Mouse (Mus musculus) left cerebral cortex, postnatal 36 days (tissue): ENCODE measurements around the gene Cckbr. TPM values are rescaled to one million over a fixed set of nuclear protein-coding genes. Genes with fewer than 3 reads are reported as not detected.
"Not testable (repeated sequence)": the region's sequence is repeated elsewhere in the genome, so short reads cannot be mapped to it uniquely, and the experiment has no call there.

Experiments used
- DNase-seq, 2 experiments: peaks; one replicate each; pipeline ENCODE4 v3.0.0; 2021 to 2022; ENCODE audit warnings: low spot score in 2 of 2, mixed read lengths in 1 of 2
- intact Hi-C: fragments of 180-260 bp; cut with DNase I; formaldehyde crosslinking; loops from one replicate; pipeline ENCODE4 v1.15.1; 2025
- total RNA-seq, 2 experiments: library from RNA; stranded (reverse); gene quantifications; 2 replicates each; pipeline ENCODE4 v1.2.3; 2021

Gene Cckbr
- total RNA-seq, 2 experiments from 2014 or later = 63.2 to 64.3 TPM

DNA sequence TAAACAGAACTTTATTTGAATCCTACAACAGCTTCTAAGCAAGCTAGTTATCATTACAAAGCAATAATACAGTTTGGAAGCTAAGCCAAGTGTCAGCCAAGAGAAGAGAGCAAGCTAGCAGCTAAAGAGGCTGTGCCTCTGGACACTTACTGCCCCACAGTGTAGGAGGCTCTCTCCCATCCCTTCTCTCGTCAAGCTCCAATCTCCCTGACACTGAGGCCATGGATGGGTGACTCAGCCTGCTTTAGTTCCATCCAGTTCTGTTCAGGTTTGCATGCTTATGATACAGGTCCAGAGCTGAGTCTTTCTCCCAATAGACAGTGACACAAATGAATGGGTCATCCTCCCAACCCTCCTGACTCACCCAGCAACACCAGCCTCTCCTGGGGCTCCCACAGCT, 6.5 kb downstream of the Cckbr start:
- DNase-seq = no peak
- intact Hi-C loops = no loop called here

DNA sequence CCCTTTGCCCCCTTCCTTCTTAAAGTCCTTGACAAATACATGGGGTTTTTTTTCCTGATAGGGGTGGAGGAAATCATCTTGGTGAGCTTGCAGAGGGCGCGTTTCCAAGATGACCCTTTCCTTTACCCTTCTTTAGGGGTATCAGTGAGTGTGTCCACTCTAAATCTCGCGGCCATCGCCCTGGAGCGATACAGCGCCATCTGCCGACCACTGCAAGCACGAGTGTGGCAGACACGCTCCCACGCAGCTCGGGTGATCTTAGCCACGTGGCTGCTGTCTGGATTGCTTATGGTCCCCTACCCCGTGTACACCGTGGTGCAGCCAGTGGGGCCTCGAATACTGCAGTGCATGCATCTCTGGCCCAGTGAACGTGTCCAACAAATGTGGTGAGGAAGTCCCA, 8.3 kb downstream of the Cckbr start:
- intact Hi-C loops = no loop called here
- no peak for DNase-seq

DNA sequence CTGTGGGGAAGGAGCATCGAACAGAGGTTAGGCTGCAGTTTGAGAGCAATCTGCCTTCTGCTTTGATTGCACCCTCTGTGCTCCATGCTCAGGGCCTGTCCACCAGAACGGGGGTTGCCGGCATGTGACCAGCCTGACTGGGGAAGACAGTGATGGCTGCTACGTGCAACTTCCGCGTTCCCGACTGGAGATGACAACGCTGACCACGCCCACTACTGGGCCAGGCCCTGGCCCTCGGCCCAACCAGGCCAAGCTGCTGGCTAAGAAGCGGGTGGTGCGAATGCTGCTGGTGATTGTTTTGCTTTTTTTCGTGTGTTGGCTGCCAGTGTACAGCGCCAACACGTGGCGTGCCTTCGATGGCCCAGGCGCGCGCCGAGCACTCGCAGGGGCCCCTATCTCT, 9.3 kb downstream of the Cckbr start:
- intact Hi-C loops = no loop called here
- no peak for DNase-seq

DNA sequence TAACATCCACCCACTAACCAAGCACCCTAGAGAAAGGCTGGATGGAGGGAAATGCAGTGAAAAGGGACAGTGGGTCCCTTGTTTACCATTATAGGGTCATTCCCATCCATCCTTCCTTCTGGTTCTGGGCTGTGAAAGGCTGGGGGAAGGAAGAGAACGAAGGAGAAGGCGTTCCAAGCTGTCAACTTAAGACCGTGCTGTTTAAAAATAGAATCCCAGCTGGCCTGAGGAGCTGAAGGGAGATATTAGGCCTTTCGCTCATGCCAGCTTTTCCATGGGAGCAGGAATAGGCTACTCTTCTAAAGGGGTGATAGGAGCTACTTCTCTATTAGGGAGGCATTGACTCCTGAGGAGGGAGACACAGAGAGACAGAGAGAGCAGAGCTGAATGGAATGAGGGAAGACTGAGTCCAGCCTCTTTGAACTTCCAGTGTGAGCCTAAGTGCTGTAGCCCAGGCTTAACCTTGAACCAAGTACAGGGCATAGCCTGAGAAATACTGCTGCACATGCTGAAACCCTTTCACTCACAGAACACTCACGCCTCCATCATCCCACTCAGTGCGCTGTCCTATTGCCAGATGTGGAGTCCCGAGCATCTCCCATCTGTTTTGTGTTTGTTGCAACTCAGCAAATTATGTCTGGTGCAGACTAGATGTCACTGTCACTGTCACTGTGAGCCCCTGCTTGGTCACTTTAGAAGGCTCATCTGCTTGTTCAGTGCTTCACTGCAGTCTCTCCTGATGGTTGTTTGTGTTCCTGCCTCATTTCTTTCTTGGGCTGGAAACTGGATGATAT, 12.6 kb downstream of the Cckbr start:
- intact Hi-C loops = no loop called here
- DNase-seq = peak; percentile 47 to 57

DNA sequence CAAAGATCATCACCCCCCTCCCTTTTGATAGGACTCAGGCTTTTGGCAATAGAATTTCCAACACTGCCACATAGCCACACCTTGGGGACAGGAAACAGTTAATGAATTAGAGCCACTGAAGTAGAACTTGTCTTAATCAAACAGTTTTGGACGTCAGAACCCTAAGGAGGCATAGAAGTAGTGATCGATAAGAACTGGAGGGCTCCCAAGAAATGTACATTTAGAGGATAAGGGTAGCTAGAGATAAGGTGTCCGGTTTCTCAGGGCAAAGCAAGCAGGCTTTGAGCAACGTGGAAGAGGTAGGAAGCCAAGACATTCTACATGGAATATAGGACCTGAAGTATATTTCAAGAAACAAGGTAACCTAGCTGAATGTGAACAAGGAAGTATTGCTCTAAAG, 15.9 kb downstream of the Cckbr start:
- no peak for DNase-seq
- intact Hi-C loops = no loop called here

DNA sequence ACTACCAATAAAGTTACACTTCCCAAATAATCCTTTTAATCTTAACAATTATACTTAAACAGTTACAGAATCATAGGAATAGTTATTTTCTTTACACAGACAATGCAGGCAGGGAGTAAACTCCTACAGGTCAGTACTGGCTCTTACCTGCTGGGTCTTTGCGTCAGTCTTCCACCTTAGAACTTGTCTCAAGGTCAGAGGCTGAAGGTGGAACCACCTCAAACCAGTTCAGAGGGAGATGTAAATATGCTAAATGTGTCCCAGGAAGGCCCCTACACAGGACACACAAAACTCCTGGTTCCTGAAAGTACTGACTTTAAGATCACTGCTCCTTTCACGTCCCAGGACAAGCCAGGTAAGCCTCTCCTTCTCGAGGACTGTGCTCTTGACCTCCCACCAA, 19.5 kb downstream of the Cckbr start:
- no peak for DNase-seq
- intact Hi-C loops = no loop called here

DNA sequence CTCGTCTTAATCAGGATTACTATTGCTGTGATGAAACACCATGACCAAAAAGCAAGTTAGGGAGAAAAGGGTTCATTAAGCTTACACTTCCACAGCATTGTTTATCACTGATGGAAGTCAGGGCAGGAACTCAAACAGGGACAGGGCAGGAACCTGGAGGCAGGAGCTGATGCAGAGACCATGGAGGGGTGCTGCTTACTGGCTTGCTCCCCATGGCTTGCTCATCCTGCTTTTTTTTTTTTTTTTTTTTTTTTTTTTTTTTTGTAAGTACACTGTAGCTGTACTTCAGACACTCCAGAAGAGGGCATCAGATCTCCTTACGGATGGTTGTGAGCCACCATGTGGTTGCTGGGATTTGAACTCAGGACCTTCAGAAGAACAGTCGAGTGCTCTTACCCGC, 27.8 kb downstream of the Cckbr start:
- DNase-seq, intact Hi-C loops: not testable (repeated sequence)

DNA sequence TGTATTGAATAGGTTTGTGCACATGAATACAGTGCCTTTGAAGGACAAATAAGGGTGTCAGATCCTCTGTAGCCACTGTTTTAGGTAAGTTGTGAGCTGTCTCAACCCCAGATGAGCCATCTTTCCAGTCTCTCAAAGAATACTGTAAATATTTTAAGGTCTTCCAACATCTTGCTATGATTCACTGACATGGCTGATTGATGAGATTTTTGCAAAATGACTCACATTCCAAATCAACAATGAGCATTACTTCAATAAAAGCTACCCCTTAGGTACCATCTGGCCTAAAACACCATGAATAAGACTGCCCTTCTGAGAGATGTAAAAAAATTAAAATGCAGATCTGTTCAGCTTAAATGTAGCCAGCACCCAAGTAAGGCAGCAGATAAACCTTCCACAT, 33.0 kb downstream of the Cckbr start:
- intact Hi-C loops = no loop called here
- no peak for DNase-seq

DNA sequence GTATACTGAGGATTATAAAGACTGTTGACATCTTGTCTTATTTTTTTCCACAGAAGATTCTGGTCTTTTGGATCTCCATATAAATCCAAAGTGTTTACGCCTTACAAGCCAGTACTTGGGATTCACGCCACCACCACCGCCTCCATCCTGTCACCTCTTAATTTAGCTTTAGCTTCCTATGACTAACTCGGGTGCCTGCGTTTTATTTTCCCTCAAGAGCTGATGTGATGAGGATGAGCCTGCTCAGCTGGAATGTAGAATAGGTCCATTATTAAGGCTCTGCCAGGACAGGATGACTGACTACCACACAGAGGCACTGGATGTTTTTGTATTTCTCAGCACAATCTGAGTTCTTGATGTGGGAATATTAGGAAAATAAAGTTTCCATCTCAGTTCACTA, 40.0 kb downstream of the Cckbr start:
- DNase-seq = peak; percentile 68 to 73
- intact Hi-C loops = loop anchor here (5.0 kb wide), 1 partner anchor 38 kb away; the partner anchor contains the start of gene Cckbr

DNA sequence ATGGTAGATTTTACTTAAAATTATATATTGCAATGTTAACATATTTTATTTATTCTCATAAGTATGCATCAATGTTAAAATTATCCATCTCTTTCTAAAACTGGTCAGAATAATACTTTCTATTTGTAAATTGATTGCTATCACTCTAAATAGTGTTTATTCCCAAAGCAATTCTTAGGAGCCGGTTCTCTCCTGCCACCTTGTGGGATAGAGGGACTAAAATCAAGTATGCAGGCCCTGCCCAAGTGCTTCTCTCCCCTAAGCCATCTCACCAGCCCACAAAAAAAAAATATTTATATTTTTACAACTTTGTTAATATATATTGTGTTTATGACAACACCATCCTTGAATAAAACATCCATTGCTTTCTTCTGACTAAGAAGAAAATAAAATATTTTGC, 47.1 kb downstream of the Cckbr start:
- intact Hi-C loops = no loop called here
- DNase-seq = no peak

DNA sequence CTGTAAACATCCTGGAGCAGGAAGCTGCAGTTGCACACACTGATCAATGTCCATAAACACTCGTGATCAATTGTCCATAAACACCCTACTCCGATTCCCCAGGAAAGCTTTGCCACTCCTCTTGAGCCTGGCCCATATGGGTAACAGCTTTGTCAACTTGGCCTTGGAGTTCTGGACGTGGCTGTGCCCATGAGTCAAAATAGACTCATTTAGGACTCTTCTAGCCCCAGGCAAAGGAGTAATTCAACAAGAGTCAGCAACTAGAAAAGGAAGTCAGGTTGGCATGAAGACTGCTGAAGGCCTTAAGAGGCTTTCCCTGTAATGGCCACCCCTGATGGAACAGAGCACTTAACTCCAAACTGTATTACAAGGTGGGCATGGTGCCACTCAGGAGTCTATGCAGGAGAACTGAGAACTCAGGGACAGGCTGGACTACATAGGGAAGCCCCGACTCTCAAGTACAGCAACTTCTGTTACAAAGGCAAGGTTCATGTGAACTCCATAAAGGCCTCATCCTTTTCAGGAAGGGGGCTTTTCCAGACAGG, 49.3 kb downstream of the Cckbr start:
- intact Hi-C loops = loop anchor here (2.0 to 5.0 kb wide), 2 partner anchors 64 to 303 kb away; no protein-coding TSS in a partner anchor
- no peak for DNase-seq

DNA sequence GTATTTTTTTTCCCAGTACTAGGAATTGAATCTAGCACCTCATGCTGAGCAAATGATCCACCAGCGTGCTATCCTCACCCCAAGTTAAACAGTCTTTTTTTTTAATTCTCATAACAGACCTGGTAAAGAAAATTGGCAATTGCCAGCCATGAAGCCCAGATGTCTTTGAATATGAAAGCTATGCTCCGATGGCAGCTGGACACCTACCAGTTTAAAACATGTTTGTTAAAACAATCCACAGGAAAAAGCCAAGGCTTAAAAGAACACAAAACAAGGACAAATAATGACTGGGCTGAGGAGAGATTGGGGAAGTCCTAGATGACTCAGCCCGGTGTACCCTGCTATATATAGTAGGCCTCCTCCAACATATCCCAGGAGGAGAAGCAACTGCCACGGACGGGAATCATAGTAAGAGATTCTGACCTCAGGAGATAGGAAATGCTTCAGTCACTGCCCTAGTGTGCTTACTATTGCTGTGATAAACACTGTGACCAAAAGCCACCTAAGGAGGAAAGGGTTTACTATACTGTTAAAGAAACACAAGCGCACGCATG, 49.9 kb downstream of the Cckbr start:
- intact Hi-C loops = loop anchor here (2.0 to 5.0 kb wide), 2 partner anchors 65 to 303 kb away; no protein-coding TSS in a partner anchor
- DNase-seq = no peak

DNA sequence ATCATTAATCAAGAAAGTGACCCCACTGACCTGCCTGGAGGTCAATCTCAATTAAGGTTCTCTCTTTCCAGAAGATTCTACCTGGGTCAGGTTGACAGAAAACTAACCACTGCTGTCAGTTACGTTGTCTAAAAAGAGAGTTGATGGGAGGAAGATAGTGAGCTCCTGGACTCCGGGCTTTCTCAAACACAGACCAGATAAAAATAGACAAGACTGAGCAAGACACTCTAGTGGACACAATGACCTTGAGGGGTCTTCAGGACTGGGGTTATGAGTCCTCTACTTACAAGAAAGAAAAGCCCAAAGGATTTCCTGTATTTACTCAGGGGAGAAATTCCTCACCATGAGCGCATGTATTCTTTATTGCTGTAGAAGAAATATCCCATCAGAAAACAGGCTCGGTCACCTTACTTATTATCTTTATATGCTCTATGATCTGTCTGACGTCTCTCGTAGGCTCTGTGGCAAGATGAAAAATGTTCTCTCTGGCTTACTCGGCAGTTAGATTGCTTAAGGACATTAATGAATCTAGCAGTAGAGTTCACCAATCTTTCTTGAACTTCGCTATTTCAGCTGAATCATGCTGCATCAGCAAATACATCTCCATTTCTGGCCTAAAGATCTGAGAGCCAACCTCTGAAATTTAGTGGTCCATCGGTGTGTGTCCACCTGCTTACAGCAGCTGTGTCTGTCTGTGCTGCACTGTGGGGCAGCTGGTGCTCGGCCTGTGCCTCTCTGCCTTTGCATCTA, 51.3 kb downstream of the Cckbr start:
- intact Hi-C loops = loop anchor here (5.0 kb wide), 1 partner anchor 305 kb away; no protein-coding TSS in a partner anchor

DNA sequence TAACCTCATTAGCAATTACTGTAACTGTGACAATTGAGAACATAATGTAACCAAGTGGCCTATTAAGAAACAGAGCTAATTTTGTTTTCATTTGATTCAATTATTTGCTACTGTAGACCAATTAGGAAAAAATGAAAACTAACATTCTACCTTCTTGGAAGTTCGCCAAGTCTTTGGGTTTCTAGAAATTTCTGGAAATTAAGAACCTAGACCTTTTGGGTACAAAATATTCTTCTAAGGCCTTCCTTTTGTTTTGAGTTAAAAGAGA, 51.8 kb downstream of the Cckbr start:
- DNase-seq = no peak
- intact Hi-C loops = loop anchor here (5.0 kb wide), 1 partner anchor 305 kb away; no protein-coding TSS in a partner anchor

More for the DNA sequence above, 51.3 kb downstream of the Cckbr start:
- DNase-seq = no peak

DNA sequence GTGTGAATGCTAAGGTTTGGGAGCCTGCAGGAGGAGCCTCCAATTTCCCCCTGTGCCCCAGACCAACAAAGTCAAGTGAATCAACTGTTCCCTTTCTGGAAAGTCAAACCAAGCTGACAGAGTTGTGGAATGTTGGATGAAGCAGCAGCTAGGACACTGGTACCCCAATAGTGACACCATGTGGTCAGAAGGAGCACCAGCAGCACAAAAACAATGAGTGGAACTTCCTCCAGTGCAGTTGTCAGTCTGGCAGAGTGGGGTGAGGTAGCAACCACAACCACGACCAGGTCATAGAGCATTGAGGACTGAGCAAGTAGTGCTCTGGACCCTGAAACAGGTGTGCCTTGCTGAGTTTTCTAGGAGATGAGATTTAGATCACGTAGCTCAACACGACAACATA, 52.3 kb downstream of the Cckbr start:
- intact Hi-C loops = loop anchor here (5.0 kb wide), 1 partner anchor 306 kb away; no protein-coding TSS in a partner anchor
- peak; percentile 43 to 58 for DNase-seq

DNA sequence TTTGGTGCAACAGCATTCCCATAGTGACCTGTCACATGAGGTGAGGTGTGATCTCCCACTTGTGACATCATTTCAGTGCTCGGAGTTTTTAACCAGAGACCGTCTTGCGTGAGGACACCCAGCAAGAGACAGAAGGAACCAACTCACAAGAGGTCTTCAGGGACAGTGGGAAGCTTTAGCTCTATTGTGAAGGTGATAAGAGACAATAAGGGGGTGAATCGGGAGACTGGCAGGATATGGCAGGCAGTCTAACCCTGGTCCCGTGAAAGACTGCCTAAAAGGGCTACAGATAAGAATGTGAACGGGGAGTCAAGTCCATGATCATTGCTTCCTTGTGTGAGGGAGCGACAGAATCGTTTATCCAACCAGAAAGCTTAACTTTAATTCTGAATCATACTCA, 52.8 kb downstream of the Cckbr start:
- intact Hi-C loops = loop anchor here (5.0 kb wide), 1 partner anchor 306 kb away; no protein-coding TSS in a partner anchor
- DNase-seq = no peak

DNA sequence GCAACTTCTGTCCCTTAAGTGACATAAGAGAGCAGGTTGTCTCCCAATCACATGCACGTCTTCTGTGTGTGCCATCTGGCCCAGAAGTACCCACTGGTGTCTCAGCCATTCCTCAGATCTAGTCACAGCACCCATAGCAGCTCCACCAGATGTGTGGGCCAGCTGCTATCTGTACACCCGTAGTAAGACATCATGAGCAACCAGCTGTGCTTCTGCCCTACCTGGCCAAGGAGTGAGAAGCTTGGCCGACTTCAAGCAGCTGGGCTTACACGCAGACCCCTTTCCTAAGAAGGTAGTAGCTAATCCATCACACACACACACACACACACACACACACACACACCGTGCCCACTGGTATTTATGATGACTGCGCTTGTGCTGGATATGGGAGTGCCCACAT, 53.7 kb downstream of the Cckbr start:
- no peak for DNase-seq
- intact Hi-C loops = loop anchor here (5.0 kb wide), 1 partner anchor 307 kb away; no protein-coding TSS in a partner anchor

DNA sequence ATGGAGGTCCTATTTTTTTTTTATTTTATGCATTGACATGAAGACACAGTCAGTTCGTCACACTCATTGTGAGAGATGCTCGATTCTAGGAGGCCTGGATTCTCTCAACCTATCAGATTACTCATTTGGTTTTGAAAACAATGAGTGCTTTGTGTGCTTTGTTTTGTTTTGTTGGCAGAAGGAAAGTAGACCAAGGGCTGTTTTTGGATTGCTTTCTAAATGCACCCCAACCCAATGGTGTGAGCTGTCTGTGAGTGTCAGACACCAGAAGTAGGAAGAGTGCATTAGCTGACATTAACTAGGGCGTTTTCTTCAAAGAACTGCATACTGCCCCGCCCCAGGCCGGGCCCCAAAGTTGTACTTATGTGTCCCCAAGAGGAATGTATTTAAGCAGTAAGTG, 54.5 kb downstream of the Cckbr start:
- intact Hi-C loops = no loop called here
- no peak for DNase-seq

DNA sequence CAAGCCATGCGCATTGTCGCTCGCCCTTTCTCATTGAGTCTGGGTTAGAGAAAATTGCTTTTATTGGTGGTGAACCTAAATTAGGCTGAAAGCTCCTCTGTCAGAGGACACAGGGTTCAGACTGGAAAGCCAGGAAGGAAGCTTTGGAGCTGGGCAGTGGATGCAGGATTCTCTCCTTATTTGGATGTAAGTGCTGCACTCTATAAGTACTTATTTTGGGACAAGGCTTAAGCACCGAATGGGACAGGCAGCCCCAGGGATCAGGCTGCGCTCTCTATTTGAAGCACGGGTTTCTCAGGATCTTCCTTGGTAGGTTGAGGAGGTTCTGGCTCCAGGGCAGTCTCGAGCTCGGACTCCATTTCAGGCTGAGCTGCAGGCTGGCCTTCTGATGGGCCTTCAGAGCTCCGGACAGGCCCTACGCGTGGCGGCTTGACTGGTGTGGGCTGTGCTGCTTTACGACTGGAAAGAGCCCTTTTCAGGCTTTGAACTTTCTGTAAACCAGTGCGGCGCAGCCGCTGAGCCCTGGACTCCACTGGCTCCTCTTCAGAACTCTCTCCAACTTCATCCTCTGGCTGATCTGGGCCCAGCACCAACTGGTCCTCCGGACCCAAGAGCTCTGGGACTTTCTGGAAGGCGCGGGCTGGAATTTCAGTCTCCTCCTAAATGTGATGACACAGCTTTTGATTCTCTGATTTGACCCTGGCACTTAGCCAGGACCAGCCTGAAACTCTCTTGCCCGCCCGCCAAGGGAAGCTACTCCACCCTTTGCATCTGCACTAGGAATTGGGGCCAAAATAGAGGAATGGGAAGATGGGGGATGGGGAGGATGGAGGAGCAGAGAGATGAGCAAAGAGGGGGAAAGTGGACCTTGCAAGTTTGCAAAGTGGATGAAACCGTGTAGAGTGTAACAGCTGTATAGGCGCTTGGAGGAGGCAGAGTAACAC, 55.3 kb downstream of the Cckbr start:
- intact Hi-C loops = no loop called here
- DNase-seq = peak in 1 of 2 experiments; percentile 26
